Mouse (Mus musculus): ENCODE measurements around the gene Grb2. TPM values are rescaled to one million over a fixed set of nuclear protein-coding genes. Genes with fewer than 3 reads are reported as not detected.

Gene Grb2
- polyA plus RNA-seq, 1 experiment, result 42.6 TPM

DNA sequence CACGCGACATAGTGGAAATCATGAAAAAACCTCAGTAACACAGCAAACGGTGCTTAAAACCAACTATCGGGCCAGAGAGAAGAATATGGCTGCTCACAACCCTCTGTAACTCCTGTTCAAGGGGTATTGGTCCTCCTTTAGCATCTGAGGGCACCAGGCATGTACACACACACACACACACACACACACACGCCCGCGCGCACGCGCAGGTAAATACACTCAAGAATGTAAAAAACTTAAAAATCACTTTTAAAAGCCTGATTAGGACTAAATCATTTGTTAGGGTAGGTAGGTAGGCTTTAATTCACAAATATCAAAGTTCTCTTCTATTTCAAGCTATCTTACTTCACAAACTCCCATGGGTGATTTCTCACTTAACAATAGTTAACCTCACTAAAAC lies 1.8 kb downstream of the Grb2 start:
- Histone ChIP-seq H3K27me3 (replicated peaks; ENCODE audit: control insufficient read depth, insufficient read depth, low read length) (no peaks in the 10 kb centered on the region), H3K27ac (ENCODE audit: insufficient read depth, low read depth, low read length) (no peak overlapping the region), H3K36me3 (ENCODE audit: control insufficient read depth, insufficient read depth, low read length) (no peaks in the 10 kb centered on the region), H3K4me3 (ENCODE audit: insufficient read depth, low read depth, low read length) (no peak overlapping the region), H3K4me1 (ENCODE audit: control insufficient read depth, insufficient read depth, low read length) (peaks cover 11% of the 10 kb centered on the region; the same call in 1 of the 2 replicates)
- no peak for TF ChIP-seq CTCF (conservative IDR thresholded peaks at IDR 0.05; ENCODE audit: insufficient read depth, insufficient read length, low read depth, low read length)
- no peak for DNase-seq
- WGBS, result 82% methylated on average over 10 of the region's 10 CpGs

DNA sequence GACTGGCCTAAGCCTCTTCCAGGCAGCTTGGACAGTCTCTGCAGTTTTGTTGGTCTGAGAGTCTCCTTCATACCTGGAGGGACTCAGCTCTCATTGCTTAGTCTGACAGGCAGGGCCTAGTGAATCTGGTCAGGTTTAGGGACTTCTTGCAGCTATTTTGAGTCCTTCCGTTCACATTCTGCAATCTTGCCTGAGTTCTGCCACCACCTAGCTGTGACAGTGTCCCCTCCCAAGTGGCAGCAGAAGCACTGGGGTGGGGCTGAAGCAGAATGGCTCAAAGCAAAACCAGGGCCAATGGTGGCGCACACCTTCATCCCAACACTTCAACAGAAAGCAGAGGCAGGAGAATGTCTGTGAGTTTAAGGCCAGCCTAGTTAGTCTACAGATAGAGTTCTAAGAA lies 2.8 kb downstream of the Grb2 start:
- WGBS, result 68% methylated on average over 2 of the region's 2 CpGs
- no peak overlapping the region; the same call in 1 of the 2 replicates for H3K27ac ChIP-seq (ENCODE audit: insufficient read depth, low read depth, low read length)
- H3K4me1 ChIP-seq (ENCODE audit: control insufficient read depth, insufficient read depth, low read length), result peaks cover 11% of the 10 kb centered on the region; the same call in 1 of the 2 replicates
- H3K36me3 ChIP-seq (ENCODE audit: control insufficient read depth, insufficient read depth, low read length), result no peaks in the 10 kb centered on the region
- no peaks in the 10 kb centered on the region for H3K27me3 ChIP-seq (replicated peaks; ENCODE audit: control insufficient read depth, insufficient read depth, low read length)
- no peak for DNase-seq
- TF ChIP-seq CTCF (conservative IDR thresholded peaks at IDR 0.05; ENCODE audit: insufficient read depth, insufficient read length, low read depth, low read length) (no peak; the same call in 1 of the 2 replicates), POLR2A (IDR thresholded peaks at IDR 0.05; ENCODE audit: low read depth, low read length) (no peak)
- no peak overlapping the region for H3K4me3 ChIP-seq (ENCODE audit: insufficient read depth, low read depth, low read length)

DNA sequence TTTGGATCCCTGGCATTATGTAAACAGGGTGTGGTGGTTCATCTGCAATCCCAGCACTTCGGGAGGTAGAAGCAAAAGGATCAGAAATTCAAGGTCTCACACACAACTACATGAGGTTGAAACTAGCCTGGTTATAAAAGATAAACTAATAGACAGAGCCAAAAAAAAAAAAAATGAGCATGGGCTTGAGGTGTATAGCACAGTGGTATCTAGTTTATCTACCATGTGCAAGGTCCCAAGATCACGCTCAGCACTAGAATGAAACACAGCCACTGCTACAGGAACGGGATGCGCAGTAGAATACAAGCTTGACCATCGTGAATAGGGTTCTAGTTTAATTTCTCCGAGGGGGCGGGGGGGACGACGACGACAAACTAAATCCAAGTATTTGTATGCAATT lies 3.7 kb downstream of the Grb2 start:
- H3K36me3 ChIP-seq (ENCODE audit: control insufficient read depth, insufficient read depth, low read length), result no peaks in the 10 kb centered on the region
- H3K27me3 ChIP-seq (replicated peaks; ENCODE audit: control insufficient read depth, insufficient read depth, low read length), result no peaks in the 10 kb centered on the region
- peaks cover 11% of the 10 kb centered on the region; the same call in 1 of the 2 replicates for H3K4me1 ChIP-seq (ENCODE audit: control insufficient read depth, insufficient read depth, low read length)
- no peak for DNase-seq
- H3K4me3 ChIP-seq (ENCODE audit: insufficient read depth, low read depth, low read length), result no peak overlapping the region
- H3K27ac ChIP-seq (ENCODE audit: insufficient read depth, low read depth, low read length), result no peak overlapping the region
- WGBS, result 88% methylated on average over 10 of the region's 10 CpGs
- TF ChIP-seq POLR2A (IDR thresholded peaks at IDR 0.05; ENCODE audit: low read depth, low read length) (no peak), CTCF (conservative IDR thresholded peaks at IDR 0.05; ENCODE audit: insufficient read depth, insufficient read length, low read depth, low read length) (no peak)

DNA sequence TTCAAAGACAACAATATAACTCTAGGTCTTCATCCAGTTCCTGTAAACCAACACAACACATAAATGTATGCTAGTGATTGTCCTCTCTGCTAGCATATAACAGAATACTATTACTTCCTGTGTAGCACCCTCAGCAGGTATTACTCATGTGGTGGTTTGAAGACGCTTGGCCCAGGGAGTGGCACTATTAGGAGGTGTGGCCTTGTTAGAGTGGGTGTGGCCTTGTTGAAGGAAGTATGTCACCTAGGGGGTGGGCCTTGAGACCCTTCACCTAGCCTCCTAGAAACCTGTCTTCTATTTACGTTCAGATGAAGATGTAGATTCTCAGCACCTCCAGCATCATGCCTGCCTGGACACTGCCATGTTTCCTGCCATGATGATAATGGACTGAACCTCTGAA lies 4.9 kb downstream of the Grb2 start:
- DNase-seq, result no peak
- H3K36me3 ChIP-seq (ENCODE audit: control insufficient read depth, insufficient read depth, low read length), result no peaks in the 10 kb centered on the region
- WGBS, result 93% methylated on average over 2 of the region's 2 CpGs
- H3K27me3 ChIP-seq (replicated peaks; ENCODE audit: control insufficient read depth, insufficient read depth, low read length), result no peaks in the 10 kb centered on the region
- no peak overlapping the region for H3K27ac ChIP-seq (ENCODE audit: insufficient read depth, low read depth, low read length)
- H3K4me1 ChIP-seq (ENCODE audit: control insufficient read depth, insufficient read depth, low read length), result peaks cover 13% of the 10 kb centered on the region; the same call in 1 of the 2 replicates
- no peak for TF ChIP-seq POLR2A (IDR thresholded peaks at IDR 0.05; ENCODE audit: low read depth, low read length)
- TF ChIP-seq CTCF (conservative IDR thresholded peaks at IDR 0.05; ENCODE audit: insufficient read depth, insufficient read length, low read depth, low read length), result no peak
- no peak overlapping the region for H3K4me3 ChIP-seq (ENCODE audit: insufficient read depth, low read depth, low read length)

DNA sequence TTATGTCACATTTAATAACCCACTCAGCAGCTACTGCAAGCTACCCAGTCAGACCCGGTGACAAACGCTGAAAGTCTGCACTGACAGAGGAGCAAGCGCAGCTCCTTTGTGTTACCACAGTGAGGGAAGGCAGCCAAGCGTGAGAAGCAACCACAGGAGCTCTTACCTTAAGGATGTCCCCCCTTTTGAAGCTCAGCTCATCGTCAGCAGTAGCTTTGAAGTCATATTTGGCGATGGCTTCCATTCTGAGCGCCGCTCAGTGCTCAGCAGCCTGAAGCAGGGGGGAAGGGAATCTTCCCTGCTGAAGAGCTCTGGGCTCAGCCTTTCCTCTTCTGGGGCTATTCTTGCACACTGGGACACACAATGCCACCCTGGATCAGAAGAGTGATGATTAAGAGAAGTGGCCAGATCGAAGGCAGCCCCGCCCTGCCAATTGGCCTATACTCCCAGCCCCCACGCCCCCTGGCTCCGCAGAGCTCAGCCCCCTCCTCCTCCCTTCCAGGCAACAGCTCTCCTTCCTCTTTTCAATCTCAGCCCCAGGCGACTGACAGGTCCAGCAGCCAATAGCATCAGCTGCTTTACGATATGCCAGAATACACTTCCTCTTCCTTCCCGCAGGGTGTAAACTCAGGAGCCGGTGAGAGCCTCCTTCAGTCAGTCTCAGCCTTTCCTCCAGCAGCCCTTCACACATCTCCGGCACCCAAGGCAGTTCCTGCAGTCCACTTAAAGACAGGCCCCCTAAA lies 9.2 kb downstream of the Grb2 start:
- no peaks in the 10 kb centered on the region for H3K27me3 ChIP-seq (replicated peaks; ENCODE audit: control insufficient read depth, insufficient read depth, low read length)
- no peak overlapping the region for H3K27ac ChIP-seq (ENCODE audit: insufficient read depth, low read depth, low read length)
- H3K4me3 ChIP-seq (ENCODE audit: insufficient read depth, low read depth, low read length), result peak overlapping the region; percentile 46
- peaks cover 16% of the 10 kb centered on the region for H3K4me1 ChIP-seq (ENCODE audit: control insufficient read depth, insufficient read depth, low read length)
- no peaks in the 10 kb centered on the region for H3K36me3 ChIP-seq (ENCODE audit: control insufficient read depth, insufficient read depth, low read length)
- 5% methylated on average over 17 of the region's 17 CpGs for WGBS
- TF ChIP-seq CTCF (conservative IDR thresholded peaks at IDR 0.05; ENCODE audit: insufficient read depth, insufficient read length, low read depth, low read length) (0 out of 2 replicates have a peak, but pooled peaks have one; percentile 9), POLR2A (IDR thresholded peaks at IDR 0.05; ENCODE audit: low read depth, low read length) (no peak)
- peak; percentile 92 for DNase-seq

DNA sequence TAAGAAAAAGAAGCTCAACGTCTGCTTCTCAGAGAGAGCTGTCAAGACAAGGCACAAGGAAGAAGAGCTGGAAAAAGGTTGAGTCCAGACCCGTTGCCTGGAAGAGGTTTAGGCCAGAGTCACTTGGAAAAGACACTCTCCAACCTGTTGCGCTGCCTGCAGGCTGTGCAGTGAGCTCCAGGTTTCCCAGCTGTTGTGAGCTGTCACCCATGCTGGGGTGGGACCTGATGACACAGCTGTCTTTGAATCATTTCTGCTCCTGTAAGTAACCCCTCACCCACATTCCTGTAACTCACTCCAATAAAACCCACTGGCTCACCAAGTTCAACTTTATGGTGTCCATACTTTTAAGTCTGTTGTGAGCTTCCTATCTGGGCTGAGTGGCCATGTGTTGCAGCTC lies 10.7 kb downstream of the Grb2 start:
- no peak overlapping the region for H3K27ac ChIP-seq (ENCODE audit: insufficient read depth, low read depth, low read length)
- peaks cover 19% of the 10 kb centered on the region for H3K4me1 ChIP-seq (ENCODE audit: control insufficient read depth, insufficient read depth, low read length)
- no peak overlapping the region for H3K4me3 ChIP-seq (ENCODE audit: insufficient read depth, low read depth, low read length)
- no peak for TF ChIP-seq CTCF (conservative IDR thresholded peaks at IDR 0.05; ENCODE audit: insufficient read depth, insufficient read length, low read depth, low read length)
- no peak for TF ChIP-seq POLR2A (IDR thresholded peaks at IDR 0.05; ENCODE audit: low read depth, low read length)
- DNase-seq, result no peak
- WGBS, result 81% methylated on average over 3 of the region's 3 CpGs
- H3K27me3 ChIP-seq (replicated peaks; ENCODE audit: control insufficient read depth, insufficient read depth, low read length), result no peaks in the 10 kb centered on the region
- no peaks in the 10 kb centered on the region for H3K36me3 ChIP-seq (ENCODE audit: control insufficient read depth, insufficient read depth, low read length)

DNA sequence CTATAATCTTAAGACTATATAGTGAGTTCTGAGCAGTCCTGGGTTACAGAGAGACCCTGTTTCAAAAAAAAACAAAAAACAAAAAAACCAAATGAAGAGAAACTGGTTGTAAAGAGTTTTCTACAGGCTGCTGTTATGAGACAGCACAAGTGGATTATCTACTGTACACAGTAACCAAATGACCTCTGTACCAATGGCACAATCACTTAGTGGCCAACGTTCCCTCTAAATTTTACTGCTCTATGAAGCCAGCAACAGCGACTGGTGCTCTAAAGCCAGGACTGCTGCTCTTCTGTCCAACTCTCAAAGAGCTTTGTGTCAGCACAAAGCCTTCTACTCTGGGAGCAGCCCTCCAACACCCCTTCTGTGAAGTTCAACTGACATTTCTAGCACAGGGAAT lies 11.3 kb downstream of the Grb2 start:
- no peaks in the 10 kb centered on the region for H3K36me3 ChIP-seq (ENCODE audit: control insufficient read depth, insufficient read depth, low read length)
- peak; percentile 50 for DNase-seq
- no peaks in the 10 kb centered on the region for H3K27me3 ChIP-seq (replicated peaks; ENCODE audit: control insufficient read depth, insufficient read depth, low read length)
- 39% methylated on average over 2 of the region's 2 CpGs for WGBS
- no peak overlapping the region for H3K27ac ChIP-seq (ENCODE audit: insufficient read depth, low read depth, low read length)
- peaks cover 22% of the 10 kb centered on the region for H3K4me1 ChIP-seq (ENCODE audit: control insufficient read depth, insufficient read depth, low read length)
- no peak overlapping the region for H3K4me3 ChIP-seq (ENCODE audit: insufficient read depth, low read depth, low read length)
- TF ChIP-seq CTCF (conservative IDR thresholded peaks at IDR 0.05; ENCODE audit: insufficient read depth, insufficient read length, low read depth, low read length), result no peak
- no peak for TF ChIP-seq POLR2A (IDR thresholded peaks at IDR 0.05; ENCODE audit: low read depth, low read length)
